Mouse (Mus musculus): Measurements from ENCODE around the gene Apobec4. TPM values are rescaled to one million over a fixed set of nuclear protein-coding genes. Genes with fewer than 3 reads are reported as not detected.
"Not testable (repeated sequence)": the region's sequence is repeated elsewhere in the genome, so short reads cannot be mapped to it uniquely, and the experiment has no call there.

The Apobec4 gene
- total RNA-seq, 2 experiments from 2014 or later, result not detected

DNA sequence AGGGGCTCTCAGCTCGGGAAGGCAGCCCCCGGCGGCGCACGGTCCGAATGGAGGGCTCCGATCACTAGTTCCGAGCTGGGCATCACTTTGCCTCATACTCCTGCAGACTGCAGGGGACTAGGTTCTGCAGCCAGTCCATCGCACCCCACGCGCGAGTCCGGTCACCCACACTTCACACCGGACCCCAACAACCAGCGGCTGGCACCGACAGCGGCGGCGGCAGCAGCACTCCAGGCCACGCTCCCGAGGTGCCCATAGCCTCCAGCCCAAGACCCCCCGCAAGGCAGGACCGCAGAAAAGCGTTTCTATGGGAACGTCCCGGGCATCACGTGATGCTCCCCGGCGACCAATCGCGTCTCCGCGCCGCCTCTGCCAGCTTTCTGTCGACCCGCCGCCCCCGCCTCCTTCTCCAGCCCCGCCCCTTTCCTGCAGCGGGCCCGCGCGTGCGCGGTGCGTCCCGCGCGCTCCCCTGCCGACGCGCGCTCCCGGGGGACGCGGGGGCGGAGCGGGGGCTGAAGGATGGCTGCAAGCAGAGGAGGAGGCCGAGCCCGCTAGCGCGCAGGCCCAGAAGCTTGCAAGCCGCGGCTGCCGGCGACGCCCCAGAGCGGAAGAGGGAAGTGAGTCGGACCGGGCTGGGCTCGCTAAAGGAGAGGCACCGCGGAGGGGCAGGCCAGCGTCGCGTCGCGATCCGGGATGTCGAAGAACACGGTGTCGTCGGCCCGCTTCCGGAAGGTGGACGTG is 15.9 kb downstream of the Apobec4 start, which contains the start of the genes Rgl1 and Arpc5:
TSS of gene Rgl1 (minus strand) at position 320 of the 741 bp plus-strand sequence.
TSS of gene Arpc5 (plus strand) at position 511 of the 741 bp plus-strand sequence.
- peak; percentile 97 to 98 for DNase-seq (ENCODE audit: low spot score in 2 of 2)

DNA sequence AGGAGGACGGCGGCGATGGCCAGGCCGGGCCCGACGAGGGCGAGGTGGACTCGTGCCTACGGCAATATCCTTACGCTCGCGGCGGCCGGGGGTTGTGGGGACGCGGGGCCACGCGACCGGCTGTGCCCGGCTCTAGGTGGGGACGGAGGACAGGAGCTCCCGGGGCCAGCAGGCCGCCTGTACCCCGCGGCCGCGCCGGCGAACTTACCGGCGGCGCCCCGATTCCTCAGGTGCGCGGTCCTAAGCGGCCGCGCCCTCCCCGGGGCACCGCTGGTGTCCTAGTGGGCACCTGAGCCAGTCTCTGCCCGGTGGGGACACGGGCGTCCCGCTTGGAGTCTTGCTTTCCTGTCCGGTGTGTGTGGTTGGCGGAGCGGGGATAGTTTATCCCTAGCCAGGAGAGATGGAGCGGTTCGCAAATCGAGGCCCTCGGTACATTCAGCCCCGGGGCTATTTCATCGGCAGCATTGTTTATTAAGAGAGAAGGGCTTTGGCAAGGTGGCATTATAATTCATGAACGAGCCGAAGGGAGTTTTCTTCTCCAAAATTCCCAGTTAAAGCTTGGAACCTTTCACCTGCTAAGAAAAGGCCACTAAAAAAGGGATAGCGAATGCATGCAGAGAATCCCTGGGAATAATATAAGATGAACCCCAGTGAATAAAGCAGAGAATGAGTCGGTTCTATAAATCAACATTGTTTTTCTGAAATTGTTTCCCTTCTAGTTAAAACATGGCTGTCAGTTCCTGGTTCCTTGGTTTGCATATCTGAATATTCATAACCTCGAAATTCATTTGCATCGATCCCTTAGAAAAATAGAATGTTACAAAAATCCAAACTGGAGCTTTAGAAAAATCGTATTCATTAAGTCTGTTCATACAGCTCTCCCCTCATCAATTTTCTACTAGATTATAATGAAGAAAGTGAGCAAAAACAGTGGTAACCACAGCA is 16.7 kb downstream of the Apobec4 start:
- no peak for DNase-seq (ENCODE audit: low spot score in 2 of 2)

DNA sequence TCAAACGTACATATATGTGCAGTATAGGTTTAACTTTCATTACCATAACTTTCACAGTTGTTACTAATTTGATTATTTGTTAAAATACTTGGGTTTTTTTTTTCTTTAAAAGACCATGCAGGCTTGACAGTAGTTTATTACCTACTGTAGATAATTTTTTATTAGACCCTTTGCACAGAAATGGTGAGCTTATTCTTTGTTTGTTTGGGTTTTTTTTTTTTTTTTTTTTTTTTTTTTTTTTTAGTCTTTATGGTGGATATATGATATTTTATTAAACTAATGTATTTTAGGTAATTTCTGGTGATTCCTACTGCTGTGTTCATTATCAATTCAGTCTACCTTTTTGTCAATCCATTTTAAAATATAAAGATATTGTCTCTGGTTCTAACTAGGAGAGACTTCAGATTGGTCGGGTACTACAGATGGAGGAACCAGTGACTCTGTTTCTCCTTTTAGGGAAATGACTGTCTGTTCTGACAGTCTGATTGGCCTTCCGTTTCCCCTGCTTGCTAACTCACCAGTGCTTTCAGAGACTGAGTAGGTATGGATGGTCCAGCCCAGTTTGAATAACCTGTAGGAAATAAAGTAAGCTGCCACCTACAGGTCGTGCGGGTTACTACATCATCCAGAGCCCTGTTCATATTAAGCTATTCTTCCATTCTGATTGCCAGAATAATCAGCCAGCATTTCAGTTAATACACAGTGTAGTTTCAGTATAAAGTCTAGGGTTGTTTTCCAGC is 17.6 kb downstream of the Apobec4 start:
- DNase-seq (ENCODE audit: low spot score in 2 of 2), result peak; percentile 55 to 80

DNA sequence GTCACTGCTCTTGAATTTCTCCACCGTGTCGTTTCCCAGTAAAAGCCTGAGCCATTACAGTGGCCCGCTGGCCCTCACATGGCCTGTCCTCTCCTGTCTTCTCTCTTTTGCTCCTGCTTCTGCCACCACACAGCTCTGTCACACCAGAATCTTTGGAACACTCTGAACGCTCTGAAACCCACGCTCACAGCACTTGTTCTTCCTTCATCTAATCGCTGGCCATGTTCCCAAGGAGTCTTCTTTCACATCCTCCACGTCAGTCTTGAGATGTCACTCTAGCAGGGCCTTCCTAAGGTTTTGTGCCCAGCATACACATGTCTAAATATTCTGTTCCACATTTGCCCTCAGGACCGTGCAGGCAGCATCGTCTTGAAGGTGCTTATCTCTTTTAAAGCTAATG is 20.7 kb downstream of the Apobec4 start:
- no peak for DNase-seq (ENCODE audit: low spot score in 2 of 2)

DNA sequence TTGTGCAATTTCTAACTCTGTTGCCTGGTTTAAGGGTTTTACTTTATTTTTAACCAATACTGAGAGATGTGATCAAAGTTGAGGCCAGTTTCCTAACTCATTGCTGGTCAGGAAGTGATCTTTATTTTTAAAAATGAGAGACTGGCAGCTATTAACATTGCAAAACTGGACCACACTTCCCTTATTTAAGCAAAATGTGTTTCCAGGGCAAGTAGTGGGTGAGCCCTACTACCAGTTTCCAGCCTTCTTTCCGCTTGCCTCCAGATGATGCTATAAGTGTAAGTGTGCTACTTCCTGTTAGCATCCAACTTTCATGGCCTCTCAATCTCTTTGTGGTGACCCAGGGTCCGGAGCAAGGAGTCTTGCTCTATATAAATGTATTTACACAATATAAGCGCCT is 24.2 kb downstream of the Apobec4 start:
- not testable (repeated sequence) for DNase-seq (ENCODE audit: low spot score in 2 of 2)

GRCm38 (mm10) chr1:152779071-152779737 is 28.9 kb downstream of the Apobec4 start:
- peak in 1 of 2 experiments; percentile 60 for DNase-seq (ENCODE audit: low spot score in 2 of 2)

- no peak for DNase-seq (ENCODE audit: low spot score in 2 of 2)
Measured at GRCm38 (mm10) chr1:152784620-152785019, 34.3 kb downstream of the Apobec4 start.

DNA sequence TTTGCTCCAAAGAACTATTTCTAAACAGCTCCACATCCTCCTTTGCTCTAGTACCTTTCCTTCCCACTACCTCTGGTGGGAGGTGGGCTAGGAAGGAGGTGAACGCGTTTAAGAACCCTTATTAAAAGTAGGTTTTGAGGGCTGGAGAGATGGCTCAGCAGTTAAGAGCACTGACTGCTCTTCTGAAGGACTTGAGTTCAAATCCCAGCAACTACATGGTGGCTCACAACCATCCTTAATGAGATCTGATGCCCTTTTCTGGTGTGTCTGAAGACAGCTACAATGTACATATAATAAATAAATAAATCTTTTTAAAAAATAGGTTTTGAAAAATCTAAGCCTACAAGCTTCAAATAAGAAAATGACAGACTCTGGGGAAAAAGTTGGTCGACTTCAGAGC is 35.1 kb downstream of the Apobec4 start:
- DNase-seq (ENCODE audit: low spot score in 2 of 2), result not testable (repeated sequence)

GRCm38 (mm10) chr1:152786953-152787352 is 36.6 kb downstream of the Apobec4 start:
- DNase-seq (ENCODE audit: low spot score in 2 of 2), result no peak

GRCm38 (mm10) chr1:152788121-152788660 is 37.8 kb downstream of the Apobec4 start:
- DNase-seq (ENCODE audit: low spot score in 2 of 2), result no peak

DNA sequence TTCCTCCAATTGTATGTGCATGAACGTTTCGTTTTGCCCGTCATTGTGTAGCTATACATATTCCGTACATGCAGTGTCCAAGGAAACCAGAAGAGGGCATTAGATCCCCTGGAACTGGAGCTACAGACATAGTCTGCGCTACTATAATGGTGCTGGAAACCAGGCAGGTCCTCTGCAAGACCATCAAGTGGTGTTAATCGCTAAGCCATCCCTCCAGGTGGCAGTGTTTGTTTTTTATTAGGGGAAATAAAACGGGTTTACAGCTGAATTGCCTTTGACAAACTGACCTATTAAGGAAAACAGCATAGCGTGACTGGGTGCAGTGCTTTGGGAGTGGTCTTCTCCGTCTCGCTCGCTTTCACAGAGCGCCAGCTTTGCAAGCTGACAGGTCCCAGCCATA is 39.9 kb downstream of the Apobec4 start:
- no peak for DNase-seq (ENCODE audit: low spot score in 2 of 2)

DNA sequence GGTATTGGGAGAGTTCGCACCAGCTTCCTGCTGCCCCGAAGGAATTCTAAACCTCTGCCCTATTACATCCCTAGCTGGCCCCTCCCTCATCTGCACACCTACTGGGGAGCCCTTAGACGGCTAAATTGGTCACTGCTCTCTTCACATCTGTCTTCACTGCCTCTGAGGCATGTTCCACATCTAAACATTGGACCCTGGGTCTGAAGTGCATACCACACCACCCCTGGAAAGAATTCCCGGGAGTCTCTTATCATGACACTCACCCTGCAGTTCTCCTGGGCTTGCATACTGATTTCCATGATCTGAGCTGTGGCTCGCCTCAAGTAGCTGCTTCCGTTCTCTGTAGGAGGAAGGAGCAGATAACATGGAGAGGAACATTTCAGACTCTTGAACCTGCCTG is 40.5 kb downstream of the Apobec4 start:
- DNase-seq (ENCODE audit: low spot score in 2 of 2), result no peak

GRCm38 (mm10) chr1:152791269-152791668 is 40.9 kb downstream of the Apobec4 start:
- DNase-seq (ENCODE audit: low spot score in 2 of 2), result no peak

- no peak for DNase-seq (ENCODE audit: low spot score in 2 of 2)
Measured at GRCm38 (mm10) chr1:152792736-152793494, 42.6 kb downstream of the Apobec4 start.

GRCm38 (mm10) chr1:152793495-152794130 is 43.3 kb downstream of the Apobec4 start:
- no peak for DNase-seq (ENCODE audit: low spot score in 2 of 2)

DNA sequence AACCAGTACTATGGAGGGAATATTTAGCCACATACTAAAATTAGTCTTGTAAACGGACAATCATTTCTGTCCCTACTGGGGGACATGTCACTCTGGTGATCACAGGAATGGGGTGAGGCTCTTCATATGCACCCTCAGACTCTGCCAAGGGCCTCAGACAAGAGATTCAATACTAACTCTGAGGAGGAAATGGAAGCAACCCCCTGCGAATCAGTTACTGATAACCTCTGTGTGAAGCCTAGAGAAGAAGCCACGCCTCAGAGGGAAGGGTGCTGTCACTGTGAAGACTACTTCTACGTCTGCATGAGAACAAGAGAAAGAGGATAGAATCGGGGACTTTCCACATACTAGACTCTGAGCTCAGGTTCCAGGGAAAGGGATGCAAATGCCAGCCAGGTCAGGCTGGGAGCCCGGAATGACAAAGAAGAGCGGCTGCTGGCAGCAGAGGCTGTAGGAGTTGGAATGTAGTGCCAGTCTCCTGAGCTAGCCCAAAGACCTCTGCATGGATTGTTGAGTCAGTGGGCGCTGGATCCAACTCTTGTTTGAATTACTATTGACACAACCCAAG is 45.4 kb downstream of the Apobec4 start:
- DNase-seq (ENCODE audit: low spot score in 2 of 2), result no peak

- no peak for DNase-seq (ENCODE audit: low spot score in 2 of 2)
Measured at GRCm38 (mm10) chr1:152796683-152797263, 46.4 kb downstream of the Apobec4 start.

GRCm38 (mm10) chr1:152798125-152798524 is 47.8 kb downstream of the Apobec4 start:
- DNase-seq (ENCODE audit: low spot score in 2 of 2), result no peak

All from gastrocnemius, postnatal 4 days (tissue).